Mouse (Mus musculus) thymus, adult 2 months (tissue): ENCODE measurements around the gene Gm20388.

Source experiments
- CTCF ChIP-seq: fragments of 200-500 bp; IDR thresholded peaks from 2 replicates; pipeline ENCODE4 v1.5.1; 2012; ENCODE audit warnings: mild to moderate bottlenecking, control low read depth, low read length, moderate library complexity, borderline replicate concordance; ENCODE audit not compliant: control insufficient read depth, poor library complexity, insufficient read depth; ENCODE audit errors: extremely low read depth
- POLR2A ChIP-seq: fragments of 200-500 bp; IDR thresholded peaks from 2 replicates; pipeline ENCODE4 v1.6.1; 2012; ENCODE audit warnings: mild to moderate bottlenecking, low read length, control low read depth, moderate library complexity; ENCODE audit not compliant: control insufficient read depth, poor library complexity, insufficient read depth; ENCODE audit errors: extremely low read depth

- TF ChIP-seq POLR2A (peak; percentile 91), CTCF (0 out of 2 replicates have a peak, but pooled peaks have one; percentile 65)
These were observed 2565.1 kb downstream of the Gm20388 start, which contains the start of the genes Rnf166 and Ctu2 for GRCm38 (mm10) chr8:122475580-122476320.
